Mouse (Mus musculus) MEL (cell line): Measurements from ENCODE around the gene Sebox. TPM values are rescaled to one million over a fixed set of nuclear protein-coding genes. Genes with fewer than 3 reads are reported as not detected.

ENCODE experiments used
- DNase-seq: peaks from one replicate; pipeline ENCODE4 v3.0.0; 2011; ENCODE audit warnings: low read depth, low spot score
- H3K27ac ChIP-seq: 2 replicates; pipeline ENCODE4 v1.5.1; 2012; ENCODE audit warnings: low read depth, mild to moderate bottlenecking, control low read depth, low read length, moderate library complexity; ENCODE audit not compliant: control insufficient read depth
- H3K27me3 ChIP-seq, 2 experiments: fragments of 150-350 bp in 1 of 2; sonication (generic) in 1 of 2; 2 replicates each; pipeline ENCODE4 v1.6.1; 2012; ENCODE audit warnings: low read length in 2 of 2, mild to moderate bottlenecking in 2 of 2, improper control_type of control experiment in 1 of 2, moderate library complexity in 1 of 2; ENCODE audit not compliant: insufficient read depth in 2 of 2, control insufficient read depth in 1 of 2
- H3K36me3 ChIP-seq, 2 experiments: 2 replicates each; pipeline ENCODE4 v1.6.1; 2012 to 2014; ENCODE audit warnings: low read length in 2 of 2, improper control_type of control experiment in 1 of 2, inconsistent platforms in 1 of 2, mild to moderate bottlenecking in 1 of 2; ENCODE audit not compliant: insufficient read depth in 2 of 2, control insufficient read depth in 1 of 2
- H3K4me1 ChIP-seq, 2 experiments: fragments of 150-350 bp in 1 of 2; sonication (generic) in 1 of 2; 2 replicates each; pipeline ENCODE4 v1.6.1; 2012; ENCODE audit warnings: low read length in 2 of 2, improper control_type of control experiment in 1 of 2, mild to moderate bottlenecking in 1 of 2; ENCODE audit not compliant: insufficient read depth in 2 of 2, control insufficient read depth in 1 of 2
- H3K4me3 ChIP-seq, 2 experiments: fragments of 150-350 bp in 1 of 2; sonication (generic) in 1 of 2; 2 replicates each; pipeline ENCODE4 v1.5.1; 2012; ENCODE audit warnings: low read depth in 2 of 2, low read length in 2 of 2, mild to moderate bottlenecking in 2 of 2, moderate library complexity in 2 of 2, control low read depth in 1 of 2, improper control_type of control experiment in 1 of 2; ENCODE audit not compliant: control insufficient read depth in 1 of 2, insufficient read depth in 1 of 2
- H3K79me2 ChIP-seq: 2 replicates; pipeline ENCODE4 v1.6.1; 2012; ENCODE audit warnings: mild to moderate bottlenecking, low read length, moderate library complexity; ENCODE audit not compliant: control insufficient read depth, poor library complexity, insufficient read depth
- H3K9ac ChIP-seq: 2 replicates; pipeline ENCODE4 v1.6.1; 2012; ENCODE audit warnings: low read depth, mild to moderate bottlenecking, control low read depth, low read length, moderate library complexity; ENCODE audit not compliant: control insufficient read depth, poor library complexity, severe bottlenecking
- H3K9me3 ChIP-seq: fragments of 150-350 bp; sonication (generic); replicated peaks from 2 replicates; pipeline ENCODE4 v1.6.1; 2012; ENCODE audit warnings: mild to moderate bottlenecking, low read length, improper control_type of control experiment, moderate library complexity; ENCODE audit not compliant: insufficient read depth
- CHD1 ChIP-seq: IDR thresholded peaks from 2 replicates; pipeline ENCODE4 v1.6.1; 2012; ENCODE audit warnings: low read depth, mild to moderate bottlenecking, inconsistent platforms, low read length, improper control_type of control experiment
- CHD2 ChIP-seq: IDR thresholded peaks from 2 replicates; pipeline ENCODE4 v1.6.1; 2011; ENCODE audit warnings: low read length, improper control_type of control experiment
- GABPA ChIP-seq: IDR thresholded peaks from 2 replicates; pipeline ENCODE4 v1.6.1; 2012; ENCODE audit warnings: low read depth, mild to moderate bottlenecking, inconsistent platforms, low read length, improper control_type of control experiment, moderate library complexity
- GATA1 ChIP-seq: IDR thresholded peaks from 2 replicates; pipeline ENCODE4 v1.6.1; 2011; ENCODE audit warnings: low read depth, low read length, improper control_type of control experiment
- MAFK ChIP-seq: IDR thresholded peaks from 2 replicates; pipeline ENCODE4 v1.6.1; 2011; ENCODE audit warnings: low read depth, mild to moderate bottlenecking, low read length, improper control_type of control experiment, borderline replicate concordance
- MAX ChIP-seq: IDR thresholded peaks from 2 replicates; pipeline ENCODE4 v1.6.1; 2011; ENCODE audit warnings: low read length, improper control_type of control experiment
- MAZ ChIP-seq: IDR thresholded peaks from 2 replicates; pipeline ENCODE4 v1.6.1; 2012; ENCODE audit warnings: low read depth, mild to moderate bottlenecking, inconsistent platforms, low read length, improper control_type of control experiment
- MEF2A ChIP-seq: IDR thresholded peaks from 2 replicates; pipeline ENCODE4 v1.6.1; 2014; ENCODE audit warnings: low read depth, mild to moderate bottlenecking, inconsistent platforms, low read length, improper control_type of control experiment; ENCODE audit not compliant: poor library complexity, insufficient replicate concordance, severe bottlenecking; ENCODE audit errors: extremely low read depth
- MXI1 ChIP-seq: IDR thresholded peaks from 2 replicates; pipeline ENCODE4 v1.6.1; 2011; ENCODE audit warnings: mild to moderate bottlenecking, low read depth, low read length, improper control_type of control experiment
- MYC ChIP-seq: IDR thresholded peaks from 2 replicates; pipeline ENCODE4 v1.6.1; 2011; ENCODE audit warnings: low read depth, mild to moderate bottlenecking, low read length, improper control_type of control experiment, moderate library complexity
- POLR2AphosphoS2 ChIP-seq: IDR thresholded peaks from 2 replicates; pipeline ENCODE4 v1.6.1; 2011; ENCODE audit warnings: low read length, improper control_type of control experiment
- RAD21 ChIP-seq: IDR thresholded peaks from 2 replicates; pipeline ENCODE4 v1.6.1; 2011; ENCODE audit warnings: mild to moderate bottlenecking, low read depth, low read length, improper control_type of control experiment
- RCOR1 ChIP-seq: IDR thresholded peaks from 2 replicates; pipeline ENCODE4 v1.6.1; 2012; ENCODE audit warnings: low read depth, mild to moderate bottlenecking, inconsistent platforms, low read length, improper control_type of control experiment
- SIN3A ChIP-seq: IDR thresholded peaks from 2 replicates; pipeline ENCODE4 v1.6.1; 2012; ENCODE audit warnings: low read length, improper control_type of control experiment, inconsistent platforms
- TAL1 ChIP-seq: IDR thresholded peaks from 2 replicates; pipeline ENCODE4 v1.6.1; 2012; ENCODE audit warnings: mild to moderate bottlenecking, inconsistent platforms, low read length, moderate library complexity, mixed read lengths
- ZC3H11A ChIP-seq: IDR thresholded peaks from 2 replicates; pipeline ENCODE4 v1.6.1; 2012; ENCODE audit warnings: low read depth, mild to moderate bottlenecking, inconsistent platforms, low read length, improper control_type of control experiment
- ZKSCAN1 ChIP-seq: IDR thresholded peaks from 2 replicates; pipeline ENCODE4 v1.6.1; 2012; ENCODE audit warnings: low read depth, mild to moderate bottlenecking, inconsistent platforms, low read length, improper control_type of control experiment, moderate library complexity
- ZMIZ1 ChIP-seq: IDR thresholded peaks from 2 replicates; pipeline ENCODE4 v1.6.1; 2012; ENCODE audit warnings: low read depth, mild to moderate bottlenecking, inconsistent platforms, low read length, improper control_type of control experiment, moderate library complexity
- polyA plus RNA-seq, 2 experiments: library from polyadenylated mRNA; stranded (reverse) in 1 of 2; unstranded in 1 of 2; fragments of >175 nt in 1 of 2; fragments of >200 nt in 1 of 2; gene quantifications; 2 replicates each; pipeline versions ENCODE4 v1.2.1 to v1.2.4; 2012; ENCODE audit warnings: low replicate concordance in 2 of 2, low read depth in 1 of 2; ENCODE audit not compliant: insufficient read length in 2 of 2, insufficient read depth in 1 of 2, missing spikeins in 1 of 2
- total RNA-seq: library from RNA; depleted of rRNA; stranded (reverse); fragments of 300-350 nt; gene quantifications from 2 replicates; pipeline ENCODE4 v1.2.3, GENCODE M21; 2012

The Sebox gene
- total and polyA plus RNA-seq, 3 experiments: 0.06 to 0.15 TPM; not detected in 1

DNA sequence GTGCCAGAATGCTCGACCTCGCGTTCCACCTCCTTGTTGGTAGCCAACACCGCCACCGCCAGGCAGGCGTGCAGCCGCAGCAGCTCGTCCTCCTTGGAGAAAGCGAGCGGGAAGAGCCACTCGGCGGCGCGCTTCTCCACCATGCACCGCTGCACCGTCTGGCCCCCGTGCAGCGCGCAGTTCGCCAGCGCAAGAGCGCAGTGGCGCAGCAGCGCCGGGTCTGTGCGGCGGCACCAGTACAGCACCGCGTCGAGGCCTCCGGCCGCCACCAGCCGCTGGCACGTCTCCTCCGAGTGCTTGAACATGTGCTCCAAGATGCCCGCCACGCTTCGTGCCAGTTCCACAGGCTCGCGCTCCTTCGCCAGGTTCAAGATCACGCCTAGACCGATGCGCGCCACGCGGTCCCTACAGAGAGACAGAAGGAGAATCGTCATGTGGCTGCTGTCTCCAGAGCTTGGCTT lies 12.4 kb upstream of the Sebox start:
- H3K4me1 ChIP-seq: no peaks in the 10 kb centered on the region
- TF ChIP-seq MAZ: no peak
- no peak for TF ChIP-seq MXI1
- no peak for TF ChIP-seq ZMIZ1
- TF ChIP-seq ZKSCAN1: no peak
- no peak for TF ChIP-seq CHD1
- no peak for TF ChIP-seq POLR2AphosphoS2
- no peak for TF ChIP-seq CHD2
- no peak for TF ChIP-seq RCOR1
- TF ChIP-seq RAD21: no peak
- TF ChIP-seq GABPA: no peak
- no peak for TF ChIP-seq GATA1
- no peak for TF ChIP-seq MAFK
- TF ChIP-seq TAL1: no peak
- TF ChIP-seq MEF2A: no peak
- peaks cover 0 to 3% of the 10 kb centered on the region in 2 experiments; a peak in 3 of 4 replicates for H3K27me3 ChIP-seq
- no peak for DNase-seq
- no peak overlapping the region for H3K27ac ChIP-seq
- H3K79me2 ChIP-seq: no peaks in the 10 kb centered on the region
- no peak overlapping the region for H3K4me3 ChIP-seq
- H3K9me3 ChIP-seq: no peaks in the 10 kb centered on the region
- H3K9ac ChIP-seq: no peak overlapping the region
- no peaks in the 10 kb centered on the region for H3K36me3 ChIP-seq

GRCm38 (mm10) chr11:78495904-78496303 lies 7.3 kb upstream of the Sebox start:
- H3K27ac ChIP-seq: no peak overlapping the region
- H3K9me3 ChIP-seq: no peaks in the 10 kb centered on the region
- no peak for TF ChIP-seq ZC3H11A
- no peak for TF ChIP-seq CHD2
- TF ChIP-seq SIN3A: peak; percentile 92
- TF ChIP-seq MAX: 0 out of 2 replicates have a peak, but pooled peaks have one; percentile 50
- peak; percentile 97 for TF ChIP-seq MXI1
- peak; percentile 39; the same call in 1 of the 2 replicates for TF ChIP-seq MYC
- H3K4me1 ChIP-seq: peaks cover 0 to 9% of the 10 kb centered on the region in 2 experiments; a peak in 2 of 4 replicates
- DNase-seq: peak; percentile 86
- no peak overlapping the region for H3K4me3 ChIP-seq
- H3K36me3 ChIP-seq: peaks cover 0 to 4% of the 10 kb centered on the region in 2 experiments; a peak in 1 of 4 replicates
- H3K79me2 ChIP-seq: no peaks in the 10 kb centered on the region
- peaks cover 0 to 1% of the 10 kb centered on the region in 2 experiments; a peak in 3 of 4 replicates for H3K27me3 ChIP-seq
- H3K9ac ChIP-seq: no peak overlapping the region
